Mouse (Mus musculus) adrenal gland, postnatal 14 days (tissue): ENCODE measurements at regions not wholly inside any gene's neighbourhood (a gene's known extent, or its start where the extent isn't known, plus 50 kb on each side); places are given as distances from the start of the nearest gene placed in this dataset.

Source experiments
- DNase-seq: peaks from one replicate; pipeline ENCODE4 v3.0.0; 2021; ENCODE audit warnings: mixed read lengths

DNA sequence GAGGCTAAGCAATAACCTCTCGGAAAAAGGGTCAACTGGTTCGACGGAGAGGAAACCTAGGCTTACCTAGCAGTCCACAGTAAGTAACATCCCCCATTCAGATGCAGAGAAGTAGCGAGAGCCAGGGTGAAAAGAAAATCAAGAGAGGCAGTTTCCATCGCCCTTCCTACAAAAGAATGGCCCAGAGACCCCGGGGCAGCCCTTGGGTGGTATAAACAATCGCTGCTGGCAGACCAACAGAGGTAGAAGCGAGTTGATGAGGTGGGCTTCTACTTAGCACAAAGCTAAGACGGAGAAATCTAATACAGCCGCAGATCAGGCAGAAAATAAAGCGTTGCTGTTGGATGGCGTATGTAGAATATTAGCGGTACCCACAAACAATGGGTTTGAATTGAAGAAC is 57.8 kb upstream of the Arl15 start:
- no peak for DNase-seq

DNA sequence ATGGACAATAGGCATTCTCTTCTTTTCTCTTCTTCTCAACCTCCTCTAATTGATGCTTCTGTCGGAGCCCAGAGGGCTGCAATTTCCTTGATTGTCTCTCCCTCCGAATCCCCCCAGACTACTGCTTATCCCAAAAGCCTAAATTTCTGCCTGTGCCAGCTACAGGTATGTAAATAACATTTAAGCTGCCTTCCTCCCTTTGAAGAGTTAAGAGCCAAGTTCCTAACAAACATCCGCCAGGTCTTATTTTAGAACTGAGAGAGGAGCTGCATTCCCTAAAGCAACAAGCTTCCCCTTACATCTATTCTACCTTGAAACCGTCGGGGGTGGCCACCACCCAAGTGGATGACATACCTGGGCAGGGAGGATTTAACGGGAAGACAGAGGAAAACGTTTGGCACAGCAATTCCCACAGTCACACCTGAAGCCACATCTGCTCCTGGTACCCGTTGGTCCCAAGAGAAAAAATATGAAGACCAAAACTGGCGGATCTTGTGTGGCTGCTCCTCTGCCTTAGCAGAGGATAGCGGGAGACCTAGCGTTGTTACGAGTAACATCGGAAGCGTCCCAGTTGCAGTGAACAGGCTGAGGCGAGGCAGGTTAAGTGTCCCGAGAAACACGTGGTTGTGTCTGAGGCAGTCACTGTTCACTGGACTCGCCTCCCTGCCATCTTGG is 58.6 kb upstream of the Arl15 start:
- no peak for DNase-seq

DNA sequence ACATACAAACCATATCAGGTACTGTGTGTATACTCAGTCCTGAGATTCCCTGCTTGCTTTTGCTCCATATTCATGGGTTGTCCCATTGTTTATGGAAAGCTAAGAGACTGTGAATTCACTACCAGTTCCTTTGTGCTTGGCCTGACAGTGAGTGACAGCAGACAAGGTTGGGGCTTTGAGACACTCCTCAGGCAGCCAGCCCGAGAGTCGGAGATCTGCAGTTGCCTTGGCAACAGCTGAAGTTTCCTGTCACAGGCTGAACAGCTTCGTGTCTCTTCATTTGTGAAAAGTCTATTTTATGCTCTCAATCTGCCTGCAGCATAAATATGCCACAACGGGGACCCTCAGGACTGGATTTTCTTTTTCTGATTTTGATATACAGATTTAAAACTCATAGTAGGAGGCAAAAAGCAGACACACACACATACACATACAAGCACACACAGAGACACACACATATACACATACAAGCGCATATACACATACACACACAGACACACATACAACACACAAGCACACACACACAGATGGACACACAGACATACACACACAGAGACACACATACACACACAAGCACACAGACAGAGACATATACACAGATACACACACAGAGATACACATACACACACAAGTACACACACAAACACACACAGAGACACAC is 60.0 kb upstream of the Arl15 start:
- peak; percentile 18 for DNase-seq

DNA sequence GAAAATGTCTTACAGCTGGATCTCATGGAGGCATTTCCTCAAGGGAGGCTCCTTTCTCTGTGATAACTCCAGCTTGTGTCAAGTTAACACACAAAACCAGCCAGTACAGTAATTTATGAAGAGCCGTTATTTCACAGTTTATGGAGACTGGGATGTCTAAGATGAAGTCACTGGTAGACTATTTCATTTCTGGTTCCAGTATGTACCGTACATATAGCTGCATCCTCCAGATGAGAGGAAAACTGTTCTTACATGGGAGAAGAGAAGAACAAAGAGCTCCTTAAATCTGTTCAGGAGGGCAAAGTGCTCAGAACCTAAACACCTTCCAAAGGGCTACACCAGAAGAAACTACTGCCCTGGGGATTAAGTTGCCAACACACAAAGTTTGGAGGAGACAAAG is 60.6 kb upstream of the Arl15 start:
- no peak for DNase-seq

DNA sequence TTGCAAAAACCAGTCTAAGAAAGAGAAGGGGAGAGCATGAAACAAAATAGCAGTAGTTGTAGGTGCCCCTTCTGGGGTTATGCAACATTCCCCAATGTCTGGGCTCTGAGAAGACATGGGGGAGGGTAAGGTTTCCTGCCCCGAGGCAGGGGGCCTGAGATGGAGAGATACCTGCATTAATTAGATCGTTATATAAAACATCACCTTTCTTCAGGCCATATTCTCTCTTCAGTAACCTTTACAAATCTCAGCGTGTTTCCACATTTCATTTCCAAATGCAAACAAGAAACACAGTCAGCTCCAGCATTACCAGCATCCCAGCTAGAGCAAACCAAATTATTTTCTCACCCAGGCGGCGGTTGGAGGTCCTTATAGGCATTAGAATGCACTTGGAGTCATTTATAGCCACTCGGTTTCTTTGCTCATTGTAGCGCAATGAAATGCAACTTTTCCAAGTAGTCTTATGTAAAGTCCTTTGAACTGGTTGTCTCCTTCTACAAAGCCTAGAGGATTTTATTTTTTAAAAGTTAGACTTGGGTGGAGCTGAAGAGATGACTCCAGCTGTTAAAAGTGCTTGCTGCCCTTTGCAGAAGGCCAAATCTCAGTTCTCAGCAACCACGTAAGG is 63.4 kb upstream of the Arl15 start:
- no peak for DNase-seq

DNA sequence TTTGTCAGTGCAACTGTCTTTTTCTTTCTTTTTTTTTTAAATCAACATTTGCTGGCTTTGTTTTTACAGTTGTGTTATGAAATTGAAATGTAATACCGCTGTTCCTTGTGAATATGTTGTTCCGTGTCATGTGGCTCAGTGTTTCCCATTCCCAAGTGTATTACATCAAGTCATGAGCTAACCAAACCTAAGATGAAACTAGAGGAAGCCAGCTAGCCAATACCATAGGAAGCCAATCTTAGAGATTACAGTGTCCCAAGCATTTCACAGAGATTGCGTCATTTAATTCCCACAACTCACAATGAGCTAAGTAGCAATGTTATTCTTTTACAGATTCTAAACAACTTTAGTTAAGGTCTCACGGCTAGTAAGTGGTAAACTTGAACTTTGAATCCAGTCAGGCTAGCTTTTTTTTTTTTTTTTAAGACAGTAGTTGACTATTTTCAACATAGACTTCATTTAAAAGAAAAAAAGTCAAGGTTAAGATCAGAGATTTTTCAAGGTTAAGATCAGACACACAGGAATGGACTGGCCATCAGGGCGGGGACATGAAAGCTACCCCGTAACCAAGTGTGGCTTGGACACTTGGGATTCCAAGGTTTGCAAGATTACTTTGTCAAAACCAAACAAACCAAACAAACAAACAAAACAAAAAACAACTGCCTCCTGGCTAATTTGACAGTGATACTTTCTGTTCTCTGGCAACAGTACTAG is 64.1 kb upstream of the Arl15 start:
- no peak for DNase-seq

DNA sequence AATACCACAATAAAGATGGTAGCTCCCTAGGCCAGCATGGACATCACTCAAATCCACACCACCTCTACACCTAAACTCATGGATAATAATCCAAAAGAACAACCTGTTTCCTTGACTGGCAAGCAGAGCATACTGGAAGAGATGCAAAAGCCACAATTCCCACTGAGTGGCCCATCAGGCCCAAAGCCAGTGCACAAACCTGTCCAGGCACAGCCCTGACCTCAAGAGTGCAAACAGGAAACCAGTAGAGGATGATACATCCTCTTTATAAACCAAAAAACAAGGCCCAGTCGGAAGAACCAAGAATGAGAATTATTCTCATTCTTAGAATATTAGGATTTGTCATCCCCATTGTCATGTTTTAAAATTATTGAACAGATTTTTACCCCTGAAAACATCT is 64.7 kb upstream of the Arl15 start:
- DNase-seq: no peak

DNA sequence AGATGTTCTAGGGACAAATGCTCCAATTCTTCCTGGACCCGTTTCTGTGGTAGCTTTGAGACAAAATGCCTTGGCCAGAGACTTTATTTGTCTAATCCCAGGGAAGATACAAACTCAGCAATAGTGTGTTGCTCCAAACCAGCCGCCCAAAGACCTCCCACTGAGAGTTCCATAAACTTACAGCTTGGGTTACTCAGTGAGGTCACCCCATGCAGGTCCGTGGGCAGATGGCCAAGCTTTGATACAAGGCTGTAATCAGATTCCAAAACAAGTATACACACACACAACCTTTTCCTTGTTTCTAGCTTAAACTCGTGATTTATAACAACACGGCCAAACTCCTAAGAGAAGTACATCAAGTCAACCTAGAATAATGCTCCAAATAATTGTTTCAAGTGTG is 64.6 kb upstream of the Hspb3 start:
- peak; percentile 51 for DNase-seq

DNA sequence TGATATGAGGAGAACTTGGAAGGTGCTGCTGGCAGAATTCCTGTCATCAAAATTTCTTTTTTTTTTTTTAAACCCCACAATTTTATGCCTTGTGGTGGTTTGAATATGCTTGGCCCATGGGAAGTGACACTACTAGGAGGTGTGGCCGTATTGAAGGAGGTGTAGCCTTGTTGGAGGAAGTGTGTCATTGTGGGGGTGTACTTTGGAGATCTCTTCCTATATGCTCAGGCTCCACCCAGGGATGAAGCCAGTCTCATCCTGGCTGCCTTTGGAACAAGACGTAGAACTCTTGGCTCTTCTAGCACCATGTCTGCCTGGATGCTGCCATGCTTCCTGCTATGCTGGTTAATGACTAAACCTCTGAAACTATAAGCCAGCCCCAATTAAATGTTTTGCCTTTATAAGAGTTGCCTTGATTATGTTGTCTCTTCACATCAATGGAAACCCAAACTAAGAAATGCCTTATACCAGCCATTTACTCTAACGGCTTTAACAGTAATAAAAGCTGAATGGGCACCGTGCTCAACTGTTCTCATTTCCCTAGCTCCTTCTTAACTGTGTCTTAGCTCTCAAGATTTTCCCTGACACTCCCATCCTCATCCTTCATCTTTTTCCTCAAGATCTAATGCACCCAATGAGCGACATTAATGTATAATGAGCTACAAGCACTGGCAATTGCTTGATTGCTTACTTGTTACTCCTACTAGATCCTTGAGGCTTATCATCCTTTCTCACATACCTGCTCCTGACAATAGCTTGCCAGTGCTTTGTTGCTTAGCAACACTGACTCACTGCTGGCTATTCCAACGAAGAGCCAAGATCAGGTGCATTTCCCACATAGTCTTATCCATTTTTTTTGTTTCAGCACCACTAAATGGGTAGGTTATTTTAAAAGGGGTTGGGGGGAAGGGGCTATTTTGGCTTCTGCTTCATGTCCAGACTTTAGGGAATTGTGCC is 61.7 kb upstream of the Hspb3 start:
- no peak for DNase-seq

DNA sequence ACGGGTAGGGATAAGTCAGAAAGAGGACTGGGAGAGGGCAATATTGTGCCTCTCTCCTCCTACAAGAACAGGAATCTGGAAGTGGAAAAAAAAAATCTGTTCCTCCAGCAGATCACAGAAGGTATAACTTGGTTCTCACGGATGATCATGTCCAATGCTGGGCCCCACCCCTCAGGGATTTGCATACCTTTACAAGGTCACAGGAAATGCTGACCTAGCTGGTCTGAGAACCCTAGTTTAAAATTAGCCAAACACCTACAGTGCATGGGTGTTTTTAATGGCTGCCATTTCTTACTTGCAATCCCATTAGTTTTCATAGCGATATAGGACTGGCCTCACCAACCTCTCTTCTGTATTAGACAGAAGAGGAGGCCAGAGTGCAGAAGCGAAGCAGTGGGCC is 51.8 kb upstream of the Hspb3 start:
- no peak for DNase-seq

DNA sequence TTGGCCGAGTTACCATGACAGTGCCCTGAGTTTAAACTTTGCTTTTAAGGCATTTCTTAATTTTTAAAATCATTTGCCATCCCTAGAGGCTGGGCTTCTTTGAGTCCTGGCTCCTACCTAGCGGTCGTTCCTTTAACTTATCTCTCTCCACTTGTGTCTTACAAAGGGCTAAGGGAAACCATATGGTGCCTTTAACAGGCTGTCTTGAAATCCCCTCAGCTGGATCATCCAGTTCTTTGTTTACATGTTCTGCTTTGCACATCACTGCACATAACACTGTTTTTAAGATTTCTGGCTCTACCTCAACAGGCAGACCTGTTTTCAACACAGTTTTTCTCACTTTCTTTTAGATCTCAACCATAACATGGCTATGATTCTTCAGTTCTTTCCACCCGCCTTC is 50.4 kb upstream of the Hspb3 start:
- DNase-seq: no peak
